Mouse (Mus musculus): Measurements from ENCODE around the gene Zfp385a.
A peak's percentile ranks its signal among the peaks of the same experiment; 100 is the strongest.

DNA sequence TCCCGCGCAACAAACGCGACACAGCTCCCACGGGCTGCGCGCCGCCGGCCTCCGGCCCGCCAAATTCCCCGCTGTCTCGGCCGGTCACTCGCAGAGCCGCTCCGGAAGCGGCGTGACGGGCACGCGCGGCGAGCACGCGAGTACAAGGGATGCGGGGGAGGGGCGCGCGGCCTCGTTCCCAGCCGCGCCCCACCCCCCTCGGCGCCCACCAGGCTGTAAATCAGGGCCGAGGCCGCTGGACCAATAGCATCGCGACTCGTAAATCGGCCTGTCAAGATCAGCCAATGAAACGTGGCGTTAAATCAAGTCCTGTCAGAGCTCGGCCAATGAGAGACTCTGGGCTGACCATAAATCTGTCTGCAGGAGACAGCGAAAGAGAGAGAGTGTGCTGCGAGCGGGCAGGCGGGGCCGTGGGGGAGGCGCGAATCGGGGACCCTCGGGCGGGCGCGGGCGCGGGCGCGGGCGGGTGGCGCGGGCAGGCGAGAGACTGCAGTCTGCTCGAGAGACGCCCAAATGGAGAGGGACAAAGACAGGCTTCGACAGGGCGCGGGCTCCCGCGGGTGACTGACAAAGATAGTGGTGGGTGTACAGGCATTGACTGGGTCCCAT is 34.7 kb downstream of the Zfp385a start:
- no peak for TF ChIP-seq CTCF (IDR thresholded peaks at IDR 0.05; ENCODE audit: low read depth)
- peak; percentile 97 for TF ChIP-seq EP300 (IDR thresholded peaks at IDR 0.05; ENCODE audit: low read depth)

Data from heart, postnatal 0 days (tissue).